In genomic region chr17:13867475-13867874, GRCm38 (mm10) we compare ENCODE assay signal across 9 mouse cellular contexts.
DNase-seq lines count a peak whose midpoint lies in the region; ATAC-seq lines count a peak whose summit lies in the region.
"Had no signal": no experiment of that assay in that cellular context is flagged by ENCODE, and none has a peak within 500 bp of the region (broad histone marks: within the 10 kb centered on the region; RNA-seq: fewer than 3 reads in every experiment).

No protein-coding gene starts in this region.

- no peak overlapping the region for H3K4me3 ChIP-seq in midbrain, embryonic 11.5 days (ENCODE audit: low read depth, low read length)
- no peak overlapping the region for H3K4me3 ChIP-seq in midbrain, embryonic 13.5 days (replicated peaks)
- no peak overlapping the region for H3K4me3 ChIP-seq in limb, embryonic 15.5 days
- H3K4me3 ChIP-seq in stomach, embryonic 15.5 days (replicated peaks): no peak overlapping the region
- H3K4me3 ChIP-seq: heart, embryonic 13.5 days had no signal

- WGBS in midbrain, embryonic 11.5 days: 78% methylated on average over 6 of the region's 6 CpGs
- WGBS in midbrain, embryonic 13.5 days: 81% methylated on average over 6 of the region's 6 CpGs
- WGBS in limb, embryonic 15.5 days: 22% methylated on average over 6 of the region's 6 CpGs
- 32% methylated on average over 6 of the region's 6 CpGs for WGBS in stomach, embryonic 15.5 days

- H3K27ac ChIP-seq in midbrain, embryonic 11.5 days (ENCODE audit: low read depth, low read length): no peak overlapping the region
- no peak overlapping the region for H3K27ac ChIP-seq in midbrain, embryonic 13.5 days
- H3K27ac ChIP-seq in limb, embryonic 15.5 days: peak overlapping the region; percentile 77
- H3K27ac ChIP-seq in stomach, embryonic 15.5 days: peak overlapping the region; percentile 63
- H3K27ac ChIP-seq: heart, embryonic 13.5 days had no signal

- no peaks in the 10 kb centered on the region for H3K4me1 ChIP-seq in midbrain, embryonic 11.5 days (ENCODE audit: control insufficient read depth, insufficient read depth, low read length)
- H3K4me1 ChIP-seq in midbrain, embryonic 13.5 days (replicated peaks): no peaks in the 10 kb centered on the region
- peaks cover 10% of the 10 kb centered on the region; the same call in 1 of the 2 replicates for H3K4me1 ChIP-seq in limb, embryonic 15.5 days
- 0 out of 2 replicates have a peak, but pooled peaks cover 2% of the 10 kb centered on the region for H3K4me1 ChIP-seq in stomach, embryonic 15.5 days
- H3K4me1 ChIP-seq: heart, embryonic 13.5 days had no signal

- peaks cover 10% of the 10 kb centered on the region for H3K36me3 ChIP-seq in midbrain, embryonic 11.5 days (ENCODE audit: control insufficient read depth, insufficient read depth, low read length)
- peaks cover 60% of the 10 kb centered on the region for H3K36me3 ChIP-seq in midbrain, embryonic 13.5 days
- H3K36me3 ChIP-seq in limb, embryonic 15.5 days: peaks cover 15% of the 10 kb centered on the region; the same call in 1 of the 2 replicates
- no peaks in the 10 kb centered on the region for H3K36me3 ChIP-seq in stomach, embryonic 15.5 days

- no peak overlapping the region for H3K4me2 ChIP-seq in midbrain, embryonic 11.5 days
- no peak overlapping the region for H3K4me2 ChIP-seq in midbrain, embryonic 13.5 days (replicated peaks)
- peak overlapping the region; percentile 13; the same call in 1 of the 2 replicates for H3K4me2 ChIP-seq in limb, embryonic 15.5 days
- peak overlapping the region; percentile 22; the same call in 1 of the 2 replicates for H3K4me2 ChIP-seq in stomach, embryonic 15.5 days
- H3K4me2 ChIP-seq: heart, embryonic 13.5 days had no signal

- no peaks in the 10 kb centered on the region for H3K9me3 ChIP-seq in midbrain, embryonic 11.5 days (ENCODE audit: control insufficient read depth, low read length)
- no peaks in the 10 kb centered on the region for H3K9me3 ChIP-seq in midbrain, embryonic 13.5 days
- no peaks in the 10 kb centered on the region for H3K9me3 ChIP-seq in limb, embryonic 15.5 days
- no peaks in the 10 kb centered on the region for H3K9me3 ChIP-seq in stomach, embryonic 15.5 days
- H3K9me3 ChIP-seq: heart, embryonic 13.5 days had no signal

- peak; percentile 76 for DNase-seq in midbrain, embryonic 11.5 days (ENCODE audit: low spot score, missing footprints)
- peak; percentile 24 for DNase-seq in heart, postnatal 25 days (ENCODE audit: low spot score)
- no peak for DNase-seq in thymus, postnatal 4 days
- no peak for DNase-seq in MN1 (ENCODE audit: low spot score)
- no peak for DNase-seq in gastrocnemius, postnatal 10 days

- no peak for ATAC-seq in midbrain, embryonic 11.5 days (ENCODE audit: low FRiP score)
- no peak for ATAC-seq in midbrain, embryonic 13.5 days
- ATAC-seq in limb, embryonic 15.5 days (ENCODE audit: insufficient number of reproducible peaks, low FRiP score, low TSS enrichment, low read depth): no peak
- ATAC-seq in stomach, embryonic 15.5 days (ENCODE audit: insufficient read depth, low FRiP score, low read depth): peak; percentile 68; the same call in 1 of the 2 replicates

- H3K27me3 ChIP-seq in midbrain, embryonic 11.5 days (ENCODE audit: control insufficient read depth, insufficient read depth, low read length): no peaks in the 10 kb centered on the region
- H3K27me3 ChIP-seq in midbrain, embryonic 13.5 days: no peaks in the 10 kb centered on the region
- H3K27me3 ChIP-seq in limb, embryonic 15.5 days: no peaks in the 10 kb centered on the region
- H3K27me3 ChIP-seq in stomach, embryonic 15.5 days (replicated peaks): no peaks in the 10 kb centered on the region
- H3K27me3 ChIP-seq: heart, embryonic 13.5 days had no signal

- intact Hi-C loops in heart, postnatal 25 days (cut with DNase I): no loop called here

- no peak overlapping the region for H3K9ac ChIP-seq in midbrain, embryonic 11.5 days (ENCODE audit: low read length)
- no peak overlapping the region for H3K9ac ChIP-seq in midbrain, embryonic 13.5 days (replicated peaks)
- no peak overlapping the region for H3K9ac ChIP-seq in limb, embryonic 15.5 days
- H3K9ac ChIP-seq in stomach, embryonic 15.5 days: no peak overlapping the region
- H3K9ac ChIP-seq: heart, embryonic 13.5 days had no signal

Comparison
In these comparisons a context has a peak if more than half of its experiments do, and no peak if none do; other contexts are left out.
1. DNase-seq: peak in midbrain, embryonic 11.5 days (single experiment) and heart, postnatal 25 days (single experiment); none in thymus, postnatal 4 days (single experiment), MN1 (single experiment) and gastrocnemius, postnatal 10 days (single experiment).
2. H3K27ac ChIP-seq: peak in limb, embryonic 15.5 days (single experiment) and stomach, embryonic 15.5 days (single experiment); none in midbrain, embryonic 11.5 days (single experiment) and midbrain, embryonic 13.5 days (single experiment).
3. H3K4me2 ChIP-seq: peak in limb, embryonic 15.5 days (single experiment) and stomach, embryonic 15.5 days (single experiment); none in midbrain, embryonic 11.5 days (single experiment) and midbrain, embryonic 13.5 days (single experiment).